Mouse (Mus musculus): ENCODE data around the gene Chd3. TPM values are rescaled to one million over a fixed set of nuclear protein-coding genes. Genes with fewer than 3 reads are reported as not detected.

Chd3 gene
- polyA plus RNA-seq, 1 experiment from 2014 or later: 87.4 TPM

GRCm38 (mm10) chr11:69384979-69385378, 15.8 kb upstream of the Chd3 start:
- Histone ChIP-seq H3K27ac (ENCODE audit: low read length) (no peak overlapping the region), H3K36me3 (ENCODE audit: control insufficient read depth, insufficient read depth, low read length) (no peaks in the 10 kb centered on the region), H3K4me2 (replicated peaks; ENCODE audit: low read depth, low read length) (no peak overlapping the region), H3K4me3 (ENCODE audit: low read depth, low read length) (no peak overlapping the region), H3K27me3 (ENCODE audit: control insufficient read depth, insufficient read depth, low read length) (no peaks in the 10 kb centered on the region), H3K9ac (replicated peaks; ENCODE audit: low read depth, low read length) (no peak overlapping the region), H3K4me1 (ENCODE audit: control insufficient read depth, insufficient read depth, low read length) (no peaks in the 10 kb centered on the region), H3K9me3 (ENCODE audit: control insufficient read depth, low read depth, low read length) (no peaks in the 10 kb centered on the region)
- 77% methylated on average over 6 of the region's 6 CpGs for WGBS
- no peak for ATAC-seq (ENCODE audit: insufficient number of reproducible peaks, insufficient read depth, low FRiP score, low read depth)

DNA sequence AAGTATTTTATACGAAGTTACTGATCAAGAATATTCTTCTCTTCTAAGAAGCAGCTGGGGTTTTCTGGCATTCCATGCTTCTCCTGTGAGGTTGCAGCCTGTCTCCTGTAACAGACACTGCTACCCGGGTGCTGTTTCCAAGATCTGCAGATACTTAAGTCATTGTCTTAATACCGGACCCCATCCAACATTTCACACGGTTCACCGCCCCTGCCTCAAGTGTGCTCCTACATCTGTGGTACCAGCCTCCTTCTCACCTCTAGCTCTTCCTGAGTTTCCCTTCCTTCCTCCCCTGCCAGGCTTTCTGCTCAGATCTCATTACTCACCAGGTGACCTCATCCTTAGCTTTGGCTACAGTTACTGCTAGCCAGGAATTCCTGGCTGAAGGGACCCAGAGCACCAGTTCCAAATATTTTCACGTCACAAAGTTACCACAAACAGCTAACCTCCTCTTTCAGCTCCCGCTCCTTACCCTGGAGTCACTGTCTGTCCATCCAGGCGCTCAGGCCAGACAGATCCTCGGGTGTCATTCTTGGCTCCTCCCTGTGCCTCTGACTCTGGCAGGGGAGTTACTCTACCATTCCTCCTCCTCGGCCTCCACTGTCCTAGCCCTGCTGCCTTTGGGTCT, 13.4 kb upstream of the Chd3 start:
- no peaks in the 10 kb centered on the region for H3K4me1 ChIP-seq (ENCODE audit: control insufficient read depth, insufficient read depth, low read length)
- H3K4me2 ChIP-seq (replicated peaks; ENCODE audit: low read depth, low read length): no peak overlapping the region
- no peak overlapping the region for H3K4me3 ChIP-seq (ENCODE audit: low read depth, low read length)
- no peaks in the 10 kb centered on the region for H3K27me3 ChIP-seq (ENCODE audit: control insufficient read depth, insufficient read depth, low read length)
- no peak overlapping the region for H3K9ac ChIP-seq (replicated peaks; ENCODE audit: low read depth, low read length)
- no peaks in the 10 kb centered on the region for H3K9me3 ChIP-seq (ENCODE audit: control insufficient read depth, low read depth, low read length)
- ATAC-seq (ENCODE audit: insufficient number of reproducible peaks, insufficient read depth, low FRiP score, low read depth): no peak
- WGBS: 65% methylated on average over 10 of the region's 10 CpGs
- no peaks in the 10 kb centered on the region for H3K36me3 ChIP-seq (ENCODE audit: control insufficient read depth, insufficient read depth, low read length)
- no peak overlapping the region for H3K27ac ChIP-seq (ENCODE audit: low read length)

GRCm38 (mm10) chr11:69381356-69381755, 12.2 kb upstream of the Chd3 start:
- 77% methylated on average over 6 of the region's 6 CpGs for WGBS
- Histone ChIP-seq H3K4me3 (ENCODE audit: low read depth, low read length) (no peak overlapping the region), H3K4me1 (ENCODE audit: control insufficient read depth, insufficient read depth, low read length) (no peaks in the 10 kb centered on the region), H3K36me3 (ENCODE audit: control insufficient read depth, insufficient read depth, low read length) (no peaks in the 10 kb centered on the region; the same call in 1 of the 2 replicates), H3K9me3 (ENCODE audit: control insufficient read depth, low read depth, low read length) (no peaks in the 10 kb centered on the region), H3K9ac (replicated peaks; ENCODE audit: low read depth, low read length) (no peak overlapping the region), H3K4me2 (replicated peaks; ENCODE audit: low read depth, low read length) (no peak overlapping the region), H3K27ac (ENCODE audit: low read length) (no peak overlapping the region), H3K27me3 (ENCODE audit: control insufficient read depth, insufficient read depth, low read length) (no peaks in the 10 kb centered on the region)
- no peak for ATAC-seq (ENCODE audit: insufficient number of reproducible peaks, insufficient read depth, low FRiP score, low read depth)

DNA sequence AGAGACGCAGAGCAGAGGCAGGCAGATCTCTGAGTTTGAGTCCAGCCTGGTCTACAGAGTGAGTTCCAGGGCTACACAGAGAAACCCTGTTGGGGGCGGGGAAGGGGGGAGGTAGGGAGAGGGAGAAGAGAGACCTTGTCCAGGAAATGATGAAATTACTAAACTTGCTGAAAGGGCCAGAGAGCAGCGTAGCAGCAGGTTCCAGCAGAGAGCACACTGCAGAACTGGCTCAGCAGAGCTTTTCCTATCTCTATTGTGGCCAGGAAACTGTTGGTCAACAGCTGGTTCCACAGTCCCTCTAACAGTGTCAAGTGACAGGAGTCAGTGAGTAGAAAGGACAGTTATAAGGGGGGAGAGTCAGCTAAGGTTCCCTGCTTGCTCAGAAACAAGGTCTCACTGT, 10.4 kb upstream of the Chd3 start:
- Histone ChIP-seq H3K36me3 (ENCODE audit: control insufficient read depth, insufficient read depth, low read length) (no peaks in the 10 kb centered on the region; the same call in 1 of the 2 replicates), H3K9ac (replicated peaks; ENCODE audit: low read depth, low read length) (no peak overlapping the region), H3K4me3 (ENCODE audit: low read depth, low read length) (no peak overlapping the region), H3K27me3 (ENCODE audit: control insufficient read depth, insufficient read depth, low read length) (no peaks in the 10 kb centered on the region), H3K4me2 (replicated peaks; ENCODE audit: low read depth, low read length) (no peak overlapping the region), H3K9me3 (ENCODE audit: control insufficient read depth, low read depth, low read length) (no peaks in the 10 kb centered on the region), H3K27ac (ENCODE audit: low read length) (no peak overlapping the region), H3K4me1 (ENCODE audit: control insufficient read depth, insufficient read depth, low read length) (no peaks in the 10 kb centered on the region)
- 87% methylated on average over 3 of the region's 3 CpGs for WGBS
- ATAC-seq (ENCODE audit: insufficient number of reproducible peaks, insufficient read depth, low FRiP score, low read depth): no peak

GRCm38 (mm10) chr11:69377766-69378165, 8.6 kb upstream of the Chd3 start:
- WGBS: 70% methylated on average over 3 of the region's 3 CpGs
- H3K27ac ChIP-seq (ENCODE audit: low read length): no peak overlapping the region
- H3K27me3 ChIP-seq (ENCODE audit: control insufficient read depth, insufficient read depth, low read length): no peaks in the 10 kb centered on the region
- H3K9me3 ChIP-seq (ENCODE audit: control insufficient read depth, low read depth, low read length): no peaks in the 10 kb centered on the region
- H3K36me3 ChIP-seq (ENCODE audit: control insufficient read depth, insufficient read depth, low read length): peaks cover 11% of the 10 kb centered on the region; the same call in 1 of the 2 replicates
- H3K4me3 ChIP-seq (ENCODE audit: low read depth, low read length): no peak overlapping the region
- H3K4me2 ChIP-seq (replicated peaks; ENCODE audit: low read depth, low read length): no peak overlapping the region
- no peak overlapping the region for H3K9ac ChIP-seq (replicated peaks; ENCODE audit: low read depth, low read length)
- ATAC-seq (ENCODE audit: insufficient number of reproducible peaks, insufficient read depth, low FRiP score, low read depth): no peak
- peaks cover 5% of the 10 kb centered on the region; the same call in 1 of the 2 replicates for H3K4me1 ChIP-seq (ENCODE audit: control insufficient read depth, insufficient read depth, low read length)

DNA sequence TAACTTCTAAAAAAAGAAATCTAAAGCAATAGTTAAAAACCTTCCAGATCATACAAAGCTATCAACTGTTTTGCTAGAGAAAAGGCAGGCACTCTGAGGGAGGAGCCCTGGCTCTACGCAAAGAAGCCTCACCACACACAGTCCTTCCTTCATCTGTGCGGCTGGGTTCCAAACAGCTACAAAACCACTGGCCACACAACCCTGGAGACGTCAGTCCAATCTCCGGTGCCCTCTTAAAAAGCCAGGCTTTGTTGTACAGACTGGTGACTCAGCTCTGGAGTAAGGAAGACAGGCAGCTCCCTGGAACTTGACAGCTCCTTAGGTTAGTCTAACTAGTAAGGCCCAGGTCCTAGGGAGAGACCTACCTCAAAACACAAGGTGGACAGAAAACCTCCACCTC, 6.4 kb upstream of the Chd3 start:
- Histone ChIP-seq H3K27me3 (ENCODE audit: control insufficient read depth, insufficient read depth, low read length) (no peaks in the 10 kb centered on the region), H3K4me3 (ENCODE audit: low read depth, low read length) (no peak overlapping the region), H3K9ac (replicated peaks; ENCODE audit: low read depth, low read length) (no peak overlapping the region), H3K36me3 (ENCODE audit: control insufficient read depth, insufficient read depth, low read length) (peaks cover 11% of the 10 kb centered on the region; the same call in 1 of the 2 replicates), H3K4me1 (ENCODE audit: control insufficient read depth, insufficient read depth, low read length) (peaks cover 25% of the 10 kb centered on the region), H3K4me2 (replicated peaks; ENCODE audit: low read depth, low read length) (no peak overlapping the region), H3K27ac (ENCODE audit: low read length) (no peak overlapping the region), H3K9me3 (ENCODE audit: control insufficient read depth, low read depth, low read length) (no peaks in the 10 kb centered on the region)
- 90% methylated on average over 4 of the region's 4 CpGs for WGBS
- ATAC-seq (ENCODE audit: insufficient number of reproducible peaks, insufficient read depth, low FRiP score, low read depth): no peak

DNA sequence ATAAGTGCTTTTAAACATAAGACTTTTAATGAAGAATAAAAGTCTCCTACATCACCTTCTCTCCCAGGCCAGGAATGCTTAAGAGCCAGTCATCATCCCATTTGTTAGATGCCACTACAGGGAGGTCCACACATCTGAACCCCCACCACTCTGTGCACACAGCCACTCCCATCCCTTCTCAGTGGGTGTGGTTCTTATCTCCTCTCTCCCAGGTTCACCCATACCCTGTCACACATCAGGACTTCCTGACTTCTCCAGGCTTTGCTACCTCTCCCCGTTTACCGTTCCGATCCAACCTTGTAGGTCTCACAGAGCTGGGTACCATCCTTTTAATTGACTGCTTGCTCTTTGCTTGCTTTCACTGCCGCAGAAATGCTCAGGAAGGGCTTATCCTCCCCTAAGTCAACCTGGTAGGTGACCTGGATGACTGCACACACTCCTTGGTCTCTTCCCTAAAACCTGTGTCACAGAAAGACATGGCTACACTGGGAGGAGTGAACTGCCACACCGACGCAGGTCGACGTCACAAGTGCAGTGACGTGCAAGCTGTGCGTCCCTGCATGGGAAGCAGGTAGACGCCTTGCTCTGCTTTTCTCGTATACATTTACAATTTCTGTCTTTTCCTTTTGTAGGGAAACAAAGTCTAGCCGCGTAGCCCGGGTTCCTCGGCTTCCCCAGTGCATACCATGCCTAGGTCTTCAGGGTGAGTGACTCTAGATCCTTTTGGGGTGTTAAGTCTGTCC, 4.2 kb upstream of the Chd3 start:
- Histone ChIP-seq H3K9ac (replicated peaks; ENCODE audit: low read depth, low read length) (no peak overlapping the region), H3K27me3 (ENCODE audit: control insufficient read depth, insufficient read depth, low read length) (no peaks in the 10 kb centered on the region), H3K4me3 (ENCODE audit: low read depth, low read length) (no peak overlapping the region), H3K4me2 (replicated peaks; ENCODE audit: low read depth, low read length) (no peak overlapping the region), H3K4me1 (ENCODE audit: control insufficient read depth, insufficient read depth, low read length) (peaks cover 27% of the 10 kb centered on the region), H3K36me3 (ENCODE audit: control insufficient read depth, insufficient read depth, low read length) (peaks cover 11% of the 10 kb centered on the region; the same call in 1 of the 2 replicates), H3K27ac (ENCODE audit: low read length) (no peak overlapping the region), H3K9me3 (ENCODE audit: control insufficient read depth, low read depth, low read length) (no peaks in the 10 kb centered on the region)
- peak; percentile 44; the same call in 1 of the 2 replicates for ATAC-seq (ENCODE audit: insufficient number of reproducible peaks, insufficient read depth, low FRiP score, low read depth)
- 88% methylated on average over 16 of the region's 16 CpGs for WGBS

DNA sequence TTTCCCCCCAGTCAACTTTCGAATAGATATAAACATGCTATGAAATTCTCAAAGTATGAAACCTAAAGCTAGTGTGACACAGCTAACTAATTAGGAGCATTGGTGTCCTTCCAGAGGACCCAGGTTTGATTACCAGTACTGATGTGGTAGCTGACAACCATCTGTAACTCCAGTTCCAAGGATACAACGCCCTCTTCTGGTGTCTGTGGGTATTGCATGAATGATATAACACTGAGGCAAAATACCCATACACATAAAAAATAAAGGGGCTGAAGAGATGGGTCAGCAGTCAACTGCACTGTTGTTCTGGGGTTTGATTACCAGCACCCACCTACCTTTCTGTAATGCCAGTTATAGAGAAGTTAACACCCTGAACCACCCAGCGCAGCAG, 3.6 kb upstream of the Chd3 start:
- no peak for ATAC-seq (ENCODE audit: insufficient number of reproducible peaks, insufficient read depth, low FRiP score, low read depth)
- H3K4me2 ChIP-seq (replicated peaks; ENCODE audit: low read depth, low read length): peak overlapping the region; percentile 19; the same call in 1 of the 2 replicates
- no peaks in the 10 kb centered on the region for H3K27me3 ChIP-seq (ENCODE audit: control insufficient read depth, insufficient read depth, low read length)
- no peaks in the 10 kb centered on the region for H3K9me3 ChIP-seq (ENCODE audit: control insufficient read depth, low read depth, low read length)
- H3K4me1 ChIP-seq (ENCODE audit: control insufficient read depth, insufficient read depth, low read length): peaks cover 28% of the 10 kb centered on the region
- peaks cover 11% of the 10 kb centered on the region; the same call in 1 of the 2 replicates for H3K36me3 ChIP-seq (ENCODE audit: control insufficient read depth, insufficient read depth, low read length)
- no peak overlapping the region for H3K9ac ChIP-seq (replicated peaks; ENCODE audit: low read depth, low read length)
- peak overlapping the region; percentile 64; the same call in 1 of the 2 replicates for H3K27ac ChIP-seq (ENCODE audit: low read length)
- 57% methylated on average over 3 of the region's 3 CpGs for WGBS
- no peak overlapping the region for H3K4me3 ChIP-seq (ENCODE audit: low read depth, low read length)
